Mouse (Mus musculus) right cerebral cortex, postnatal 36 days (tissue): Measurements from ENCODE around the gene Aplnr.

ENCODE experiments used
- DNase-seq, 2 experiments: peaks; one replicate each; pipeline ENCODE4 v3.0.0; 2022; ENCODE audit warnings: low spot score in 2 of 2, mixed read lengths in 1 of 2

The Aplnr gene

DNA sequence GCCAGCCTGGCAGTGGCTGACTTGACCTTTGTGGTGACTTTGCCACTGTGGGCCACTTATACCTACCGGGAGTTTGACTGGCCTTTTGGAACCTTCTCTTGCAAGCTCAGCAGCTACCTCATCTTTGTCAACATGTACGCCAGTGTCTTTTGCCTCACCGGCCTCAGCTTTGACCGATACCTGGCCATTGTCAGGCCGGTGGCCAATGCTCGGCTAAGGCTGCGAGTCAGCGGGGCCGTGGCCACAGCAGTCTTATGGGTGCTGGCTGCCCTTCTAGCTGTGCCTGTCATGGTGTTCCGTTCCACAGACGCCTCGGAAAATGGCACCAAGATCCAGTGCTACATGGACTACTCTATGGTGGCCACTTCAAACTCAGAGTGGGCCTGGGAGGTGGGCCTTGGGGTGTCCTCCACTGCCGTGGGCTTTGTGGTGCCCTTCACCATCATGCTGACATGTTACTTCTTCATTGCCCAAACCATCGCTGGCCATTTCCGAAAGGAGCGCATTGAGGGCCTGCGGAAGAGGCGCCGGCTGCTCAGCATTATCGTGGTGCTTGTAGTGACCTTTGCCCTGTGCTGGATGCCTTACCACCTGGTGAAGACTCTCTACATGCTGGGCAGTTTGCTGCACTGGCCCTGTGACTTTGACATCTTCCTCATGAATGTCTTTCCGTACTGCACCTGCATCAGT lies 951 bp downstream of the Aplnr start:
- no peak for DNase-seq

DNA sequence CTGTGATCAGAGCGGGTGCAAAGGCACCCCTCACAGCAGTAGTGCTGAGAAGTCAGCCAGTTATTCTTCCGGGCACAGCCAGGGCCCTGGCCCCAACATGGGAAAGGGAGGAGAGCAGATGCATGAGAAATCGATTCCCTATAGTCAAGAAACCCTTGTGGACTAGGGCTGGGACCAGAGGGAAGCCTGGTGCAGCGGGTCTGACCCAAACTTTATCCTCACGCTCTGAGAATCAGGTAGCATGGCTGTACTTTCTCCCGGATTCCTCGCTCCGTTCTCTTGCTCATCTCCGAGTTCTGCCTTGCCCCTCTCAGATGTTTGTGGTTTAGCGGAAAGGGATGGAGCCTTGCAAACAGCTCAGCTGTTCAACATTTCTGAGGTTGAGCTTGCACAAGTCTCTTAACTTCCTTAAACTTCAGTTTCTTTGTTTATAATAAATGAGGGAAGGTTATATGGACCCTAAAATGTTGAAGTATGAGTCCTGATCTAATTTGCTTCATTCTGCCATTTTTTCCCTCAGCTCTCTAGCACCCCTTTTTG lies 1.6 kb downstream of the Aplnr start:
- no peak for DNase-seq

DNA sequence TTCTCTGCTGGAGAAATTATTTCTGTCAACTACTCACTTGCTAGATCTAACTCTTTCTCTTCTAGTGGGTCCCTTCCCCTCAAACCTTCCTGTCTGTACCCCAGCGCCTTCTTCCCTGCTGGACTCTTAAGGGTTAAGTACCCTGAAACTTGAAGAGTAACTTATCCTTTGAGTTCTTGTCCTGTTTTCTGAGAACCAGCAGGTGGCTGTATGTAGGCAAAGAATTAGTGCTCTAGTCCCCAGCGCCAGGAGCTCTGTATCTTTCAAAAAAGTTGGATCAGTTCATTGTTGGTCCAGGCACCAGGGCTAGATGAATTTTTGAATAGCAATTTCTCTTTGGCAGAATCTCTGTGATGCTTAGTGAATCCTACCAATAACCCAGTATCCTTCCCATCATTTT lies 2.1 kb downstream of the Aplnr start:
- no peak for DNase-seq

DNA sequence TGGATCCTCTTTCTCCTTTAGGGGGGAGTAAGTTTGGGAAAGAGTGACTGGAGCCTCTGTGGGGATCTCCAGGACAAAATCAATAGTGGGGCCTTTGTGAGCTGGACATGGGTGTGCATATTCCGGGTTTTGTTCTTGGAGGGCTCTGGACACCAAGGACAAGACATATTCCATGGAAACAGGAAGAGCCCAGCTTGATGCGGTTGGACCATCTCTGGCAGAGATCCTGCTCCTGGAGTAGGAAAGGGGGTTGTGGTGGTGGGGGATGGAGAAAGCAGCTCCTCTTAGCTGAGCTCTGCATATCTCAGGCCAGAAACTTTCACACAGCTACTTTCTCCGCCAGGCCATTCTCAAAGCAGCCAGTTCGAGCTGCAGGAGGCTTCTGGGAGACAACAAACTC lies 3.4 kb downstream of the Aplnr start:
- no peak for DNase-seq

DNA sequence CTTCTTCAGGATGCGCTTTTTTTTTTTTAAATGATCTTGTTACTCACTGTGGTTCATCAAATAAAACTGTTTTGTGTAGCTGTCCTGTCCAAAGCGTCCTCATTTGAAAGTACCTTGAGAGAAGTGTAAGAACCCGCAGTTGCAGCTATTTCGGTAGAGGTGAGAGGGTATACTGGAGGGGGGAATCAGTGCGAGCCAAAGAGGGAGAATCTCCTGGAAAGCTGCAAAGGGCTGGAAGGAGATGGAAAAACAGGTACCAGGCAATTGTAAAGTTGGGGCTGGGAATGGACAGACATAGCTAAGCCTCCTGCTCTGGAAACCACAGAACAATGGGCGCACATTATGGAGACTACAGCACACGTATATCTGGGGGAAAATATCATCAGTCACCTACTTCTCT lies 3.8 kb downstream of the Aplnr start:
- DNase-seq = no peak

DNA sequence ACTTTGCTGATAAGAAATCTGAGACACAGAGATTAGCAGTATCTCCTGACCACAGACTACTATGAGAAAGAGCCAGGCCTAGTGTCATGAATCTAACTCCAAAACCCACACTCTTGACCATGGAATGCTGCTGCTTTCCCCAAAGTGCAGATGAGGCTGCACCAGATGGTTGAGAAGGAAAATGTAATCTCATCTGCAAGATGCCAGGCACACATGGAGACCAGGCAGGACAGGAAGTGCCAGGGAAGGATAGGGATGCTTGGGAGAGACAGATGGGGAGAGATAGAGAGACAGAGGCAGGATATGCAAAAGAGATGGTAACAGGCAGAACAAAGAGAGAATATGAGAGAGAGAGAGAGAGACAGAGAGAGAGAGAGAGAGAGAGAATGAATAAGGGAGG lies 4.8 kb downstream of the Aplnr start:
- DNase-seq = no peak

DNA sequence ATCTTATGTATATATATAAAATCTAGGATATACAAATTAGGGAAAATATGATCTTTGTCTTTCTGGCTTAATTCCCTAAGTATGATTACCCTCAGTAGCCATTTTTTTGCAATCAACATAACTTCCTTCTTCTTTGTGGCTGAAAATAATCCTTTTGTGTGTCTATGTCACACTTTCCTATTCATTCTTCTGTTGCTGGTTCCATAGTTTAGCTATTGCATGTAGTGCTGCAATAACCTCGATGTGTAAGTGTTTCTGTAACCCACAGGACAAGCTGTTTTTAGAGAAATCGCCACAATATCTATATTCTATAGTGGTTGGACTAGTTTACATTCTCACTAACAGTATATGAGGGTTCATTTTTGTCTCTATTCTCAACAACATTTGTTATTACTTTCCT lies 8.9 kb downstream of the Aplnr start:
- no peak for DNase-seq

DNA sequence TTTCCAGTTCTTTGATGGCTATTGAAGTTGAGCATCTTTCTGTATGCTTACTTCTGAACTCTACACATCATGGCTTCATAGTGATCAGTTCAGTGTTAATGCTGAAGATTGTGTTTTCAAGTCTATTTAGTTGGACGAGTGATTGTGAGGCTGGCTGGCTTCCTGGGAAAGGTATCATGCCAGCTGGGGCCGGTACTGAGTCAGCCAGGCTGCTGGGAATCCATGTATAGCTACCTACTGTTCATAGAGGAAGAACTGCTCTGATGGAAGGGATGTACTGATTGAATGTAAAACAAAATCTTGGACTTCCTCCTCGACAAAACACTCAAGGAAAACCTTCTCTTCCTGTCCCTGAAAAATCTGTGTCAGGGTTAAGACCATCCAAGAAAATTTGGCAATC lies 9.3 kb downstream of the Aplnr start:
- DNase-seq = no peak

DNA sequence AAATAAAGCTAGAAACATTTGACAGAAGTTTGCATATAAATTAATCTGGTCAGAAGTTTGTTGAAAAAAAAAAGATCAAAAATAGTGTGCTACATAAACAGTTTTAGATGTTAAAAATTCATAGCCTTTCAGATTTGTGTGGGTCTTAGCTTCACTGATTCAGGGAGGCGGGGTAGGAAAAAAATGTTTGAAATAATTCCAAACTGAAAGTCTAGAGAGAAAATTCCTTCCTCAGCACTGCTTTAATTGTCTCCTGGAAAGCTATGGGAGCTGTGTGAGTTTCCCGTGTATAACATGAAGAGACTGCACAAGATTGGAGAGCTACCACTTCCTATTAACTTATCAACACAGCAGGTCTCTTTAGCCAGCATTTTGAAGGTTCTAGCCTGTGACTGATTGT lies 11.5 kb downstream of the Aplnr start:
- DNase-seq = no peak

DNA sequence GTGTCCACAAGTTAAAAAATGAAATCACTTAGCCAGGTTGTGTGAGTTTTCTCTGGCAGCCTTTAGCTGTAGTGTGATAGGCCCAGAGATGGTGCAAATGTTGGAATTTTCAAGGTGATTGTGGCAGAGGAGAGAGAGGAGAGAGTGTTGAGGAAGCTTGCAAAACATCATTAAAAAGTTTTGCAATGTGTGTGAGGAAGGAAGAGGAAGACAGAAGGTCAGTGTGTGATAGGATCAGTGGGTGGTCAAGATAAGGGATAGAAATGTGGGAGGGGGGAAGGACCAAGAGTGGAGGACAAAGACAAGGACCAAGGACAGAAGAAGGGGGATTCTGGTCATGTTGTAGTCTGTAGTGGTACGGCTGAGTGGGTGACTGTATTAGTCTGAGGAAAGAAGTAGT lies 14.3 kb downstream of the Aplnr start:
- no peak for DNase-seq

DNA sequence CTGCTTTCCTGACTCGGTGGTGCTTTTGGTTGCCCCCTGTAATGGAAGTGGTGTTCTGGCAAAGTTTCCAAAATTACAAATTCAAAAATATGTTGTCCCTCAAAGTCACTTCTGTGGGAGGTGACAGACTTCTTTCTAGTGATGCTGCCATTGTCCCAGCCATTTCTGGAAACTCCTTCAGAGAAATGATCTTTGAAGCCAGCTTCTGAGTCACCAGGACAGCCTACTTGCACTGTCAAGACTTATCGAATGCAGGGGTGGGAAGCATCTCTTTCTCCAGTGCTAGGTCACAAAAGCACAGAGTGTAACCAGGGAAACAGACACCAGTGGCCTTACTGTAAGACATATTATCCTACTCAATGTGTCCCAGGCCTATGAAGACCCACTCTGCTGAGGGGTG lies 15.2 kb downstream of the Aplnr start:
- DNase-seq = no peak

DNA sequence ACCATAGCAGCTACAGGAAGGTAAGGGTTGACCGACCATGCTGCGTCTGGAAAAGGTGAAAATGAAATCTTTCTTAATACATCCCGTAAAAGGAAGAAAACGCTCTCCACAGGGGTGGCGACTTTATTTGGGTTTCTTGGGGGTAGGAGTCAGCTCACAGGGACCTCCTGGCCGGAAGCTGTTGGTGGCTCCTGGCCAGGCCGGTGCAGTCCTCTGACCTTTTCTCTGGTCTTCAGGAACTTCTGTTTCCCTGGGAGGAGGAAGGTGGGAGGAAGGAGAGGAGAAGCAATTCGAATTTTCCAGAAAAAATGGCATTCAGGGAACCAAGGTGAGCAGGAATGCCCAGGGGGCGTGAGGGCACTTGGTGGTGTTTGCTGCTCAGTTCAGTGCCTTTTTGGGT lies 19.3 kb downstream of the Aplnr start:
- no peak for DNase-seq

DNA sequence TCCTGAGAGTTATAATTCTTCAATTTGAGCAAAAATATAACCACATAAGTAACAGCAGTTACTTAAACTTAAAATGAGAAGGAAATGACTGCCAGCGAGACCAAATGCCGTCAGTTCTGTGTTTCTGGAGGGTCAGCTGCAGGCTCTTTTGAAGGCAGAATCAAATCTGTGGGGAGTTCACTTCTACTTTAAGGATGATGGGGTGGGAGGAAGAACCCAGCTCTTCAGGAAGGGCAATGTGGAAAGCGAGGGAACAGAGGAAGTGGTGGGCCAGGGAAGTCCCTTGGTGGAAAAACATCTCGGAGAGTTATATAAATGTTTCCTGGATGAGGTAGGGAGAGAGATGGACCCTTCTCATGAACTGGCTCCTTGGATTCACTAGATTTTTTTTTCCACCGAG lies 20.1 kb downstream of the Aplnr start:
- DNase-seq = no peak

DNA sequence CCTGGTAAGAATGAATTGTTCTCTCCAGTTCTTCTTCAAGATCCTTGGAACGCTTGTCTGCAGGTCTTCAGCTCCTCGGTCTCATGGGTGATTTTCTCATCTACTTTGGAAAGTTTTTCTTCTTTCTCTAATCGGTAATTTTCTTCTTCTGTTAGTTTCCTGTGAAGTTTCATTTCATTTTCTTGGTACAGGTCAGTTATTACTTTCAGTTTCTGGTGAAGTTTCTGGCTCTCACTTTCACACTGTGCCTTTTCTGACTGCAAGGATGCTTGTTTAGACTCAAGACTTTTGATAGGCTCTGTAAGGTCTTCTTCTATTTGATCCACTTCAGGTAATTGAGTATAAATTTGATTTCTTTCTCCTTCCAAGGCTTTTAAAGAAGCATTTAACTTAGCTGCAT lies 21.4 kb downstream of the Aplnr start:
- no peak for DNase-seq

DNA sequence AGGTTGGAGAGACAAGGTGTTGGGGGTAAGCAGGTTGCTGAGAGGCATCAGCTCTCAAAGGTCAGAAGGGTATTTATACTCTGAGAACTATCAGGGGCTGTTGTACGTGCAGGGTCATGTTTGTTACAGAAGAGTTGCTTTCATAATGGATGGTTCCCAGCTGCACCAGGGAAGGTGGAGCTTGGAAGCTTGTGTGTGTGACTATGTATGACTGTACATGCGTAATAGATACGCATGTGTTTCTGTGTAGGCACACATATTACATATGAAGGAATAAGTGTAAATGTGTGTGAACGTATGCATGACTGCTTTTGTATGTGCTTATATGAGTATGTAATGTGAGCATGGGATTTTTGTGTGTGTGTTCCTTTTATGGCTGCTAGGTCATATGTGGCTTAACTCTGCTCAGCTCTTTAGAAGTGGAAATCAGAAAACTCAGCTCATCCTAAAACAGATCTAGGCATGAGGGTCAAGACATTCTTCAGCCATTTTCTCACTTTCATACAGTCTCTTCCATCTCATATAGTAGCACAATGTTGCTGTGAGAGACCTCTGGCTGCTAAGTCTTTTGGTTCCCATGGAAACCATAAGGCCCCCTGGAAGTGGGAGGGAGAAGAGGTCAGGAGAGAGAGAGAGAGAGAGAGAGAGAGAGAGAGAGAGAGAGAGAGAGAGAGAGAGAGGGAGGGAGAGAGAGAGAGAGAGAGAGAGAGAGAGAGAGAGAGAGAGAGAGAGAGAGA lies 25.0 kb downstream of the Aplnr start:
- DNase-seq = no peak

DNA sequence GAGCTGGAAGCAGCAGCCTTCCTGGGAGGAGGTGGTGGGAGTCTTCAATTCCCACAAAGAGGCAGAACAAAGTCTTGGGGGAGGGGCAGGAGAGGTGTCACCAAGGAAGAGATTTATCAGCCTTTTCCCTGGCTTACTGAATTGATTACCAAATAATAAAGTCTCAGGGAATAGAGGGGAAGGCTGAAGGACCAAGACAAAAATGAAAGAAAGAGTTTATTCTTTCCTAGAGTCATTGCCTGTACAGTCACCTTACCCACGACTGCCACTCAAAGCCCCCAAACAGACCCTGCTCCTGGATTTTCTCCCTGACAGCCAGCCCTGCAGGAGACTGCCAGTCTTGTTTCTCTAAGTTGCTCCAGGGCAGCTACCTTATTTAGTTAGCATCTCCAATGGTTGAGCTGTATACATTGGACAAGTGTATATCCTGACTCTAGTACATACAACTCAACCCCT lies 25.6 kb downstream of the Aplnr start:
- DNase-seq = no peak

DNA sequence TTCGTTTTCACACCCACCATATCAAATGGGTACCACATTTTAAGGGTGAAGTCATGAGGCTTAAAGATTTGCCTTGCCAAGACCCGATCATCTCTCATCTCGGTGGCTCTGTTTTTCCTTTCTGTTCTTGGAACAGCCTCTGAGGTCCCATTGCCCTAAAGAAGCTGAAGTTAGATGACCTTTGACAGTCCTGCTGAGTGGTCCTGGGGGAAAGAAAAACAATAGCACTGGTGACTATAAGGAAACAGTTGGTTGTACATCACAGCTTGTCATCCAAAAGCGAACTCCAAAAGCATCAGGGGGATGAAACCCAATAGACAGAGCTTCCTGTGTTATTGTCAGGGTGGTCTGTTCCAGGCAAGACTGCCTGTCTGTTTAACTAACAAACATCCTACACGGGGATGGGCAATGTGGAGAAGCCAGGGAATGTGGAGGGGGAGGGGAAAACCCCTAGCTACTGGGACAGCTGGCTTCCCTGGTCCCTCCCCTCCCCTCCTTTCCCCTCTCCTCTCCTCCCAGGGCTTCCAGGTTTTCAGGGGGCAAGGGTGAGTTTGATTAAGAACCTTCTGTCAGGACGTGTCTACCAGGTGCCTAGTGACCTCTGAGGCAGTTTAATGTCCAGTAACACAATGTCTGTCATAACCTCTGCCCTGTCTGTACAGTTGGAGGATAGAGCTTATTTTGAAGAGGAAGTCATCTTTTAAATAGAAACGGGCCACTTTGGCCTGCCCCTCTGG lies 27.5 kb downstream of the Aplnr start:
- no peak for DNase-seq

DNA sequence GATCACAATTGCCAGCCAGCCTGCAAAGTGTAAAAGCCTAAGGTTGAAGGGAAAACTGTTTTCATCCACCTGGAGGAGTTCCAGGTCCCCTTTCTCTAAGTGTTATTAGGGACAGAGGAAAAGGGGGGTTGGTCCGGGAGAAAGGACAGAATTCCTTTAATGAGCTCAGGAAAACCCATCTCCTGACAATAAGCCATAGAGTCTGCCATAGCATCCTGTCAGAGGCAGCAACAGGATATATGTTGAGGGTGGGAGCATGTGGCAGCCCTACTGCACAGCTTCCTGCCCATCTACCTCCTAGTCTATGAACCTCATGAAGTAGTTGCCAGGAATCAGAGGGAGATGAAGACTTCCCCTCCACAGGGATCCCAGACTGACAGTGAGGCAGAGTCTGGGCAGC lies 31.6 kb downstream of the Aplnr start:
- DNase-seq = no peak

DNA sequence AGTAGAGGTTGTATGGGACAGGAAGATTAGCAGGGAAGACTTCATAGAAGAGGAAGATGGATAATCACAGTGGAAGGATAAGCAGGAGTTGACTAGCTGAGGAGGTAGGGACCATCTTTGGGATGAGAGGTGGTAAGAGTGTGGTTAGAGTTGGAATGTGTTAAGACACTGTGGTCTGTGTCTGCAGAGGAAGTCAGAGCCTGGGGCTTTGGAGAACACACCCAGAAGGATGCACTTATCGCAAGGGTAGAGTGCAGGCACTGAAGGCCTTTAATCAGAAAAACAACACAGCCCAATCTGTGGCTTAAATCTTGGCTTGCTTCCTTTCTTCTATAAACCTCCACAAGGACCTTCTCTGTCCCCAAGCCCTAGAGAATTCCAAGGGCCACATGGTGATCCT lies 32.3 kb downstream of the Aplnr start:
- DNase-seq = no peak

DNA sequence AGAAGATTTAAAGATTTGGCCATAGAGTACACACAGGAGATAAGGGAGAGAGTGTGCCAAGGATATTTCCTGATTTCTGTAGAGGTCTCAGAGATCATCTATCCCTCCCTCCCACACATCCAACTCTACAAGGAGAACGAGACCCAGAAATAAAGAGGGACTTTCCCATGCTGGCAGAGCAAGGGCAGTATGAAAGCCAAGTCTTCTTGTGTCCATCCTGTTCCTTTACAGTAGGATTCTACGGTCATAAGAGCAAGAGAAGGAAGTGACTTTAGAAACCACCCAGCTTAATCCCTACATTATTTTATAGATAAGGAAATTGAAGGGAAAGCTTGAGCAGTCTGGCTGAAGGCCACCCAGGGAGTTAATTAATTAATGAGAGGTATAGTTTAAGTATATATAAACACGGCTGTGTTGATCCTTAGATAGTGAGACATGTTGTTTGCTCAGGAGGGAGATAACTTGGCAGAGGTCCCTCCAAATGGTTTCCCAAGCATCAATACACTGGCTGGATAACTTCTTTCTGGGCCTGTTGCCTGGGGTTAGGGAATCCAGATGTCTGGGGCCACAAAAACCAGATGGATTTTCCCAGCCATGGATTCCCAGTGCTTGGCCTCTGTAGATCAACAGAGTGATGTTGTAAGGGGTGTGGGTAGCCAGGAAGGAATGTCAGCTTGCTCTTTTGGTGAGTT lies 36.2 kb downstream of the Aplnr start:
- DNase-seq = no peak

DNA sequence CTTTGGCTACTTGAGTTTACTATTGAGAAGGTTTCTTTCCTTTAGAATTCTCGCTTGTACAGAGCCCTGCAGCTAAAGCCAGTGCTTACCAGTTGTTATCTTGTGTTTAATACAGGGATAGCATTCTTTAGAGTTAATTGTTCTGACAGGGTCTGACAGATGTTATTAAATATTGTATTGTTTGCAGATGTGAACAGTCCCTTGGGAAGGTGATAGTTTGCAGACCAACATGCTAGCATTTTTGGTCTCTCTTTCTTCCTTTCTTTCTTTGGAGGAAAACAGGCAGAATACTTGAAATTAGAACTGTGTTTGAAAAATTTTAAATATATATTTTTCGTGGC lies 36.7 kb downstream of the Aplnr start:
- no peak for DNase-seq

DNA sequence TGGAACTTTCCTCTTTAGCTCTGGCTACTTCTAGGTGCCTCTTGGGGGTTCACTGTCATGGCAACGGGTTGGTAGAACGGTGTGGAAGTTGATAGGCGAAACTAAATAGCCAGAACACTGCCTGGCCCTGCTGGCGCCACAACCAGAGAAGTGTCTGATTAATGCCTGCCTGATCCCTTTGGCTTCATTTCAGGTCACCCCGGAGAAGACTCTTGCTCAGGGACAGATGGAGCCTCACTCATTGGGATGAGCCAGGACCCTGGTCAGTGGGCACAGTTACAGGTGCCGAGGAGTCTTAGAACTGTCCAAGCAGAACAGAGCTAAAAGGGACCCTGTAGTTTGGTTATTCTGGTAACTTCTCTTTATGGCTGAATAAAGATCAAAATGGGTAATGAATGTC lies 37.5 kb downstream of the Aplnr start:
- DNase-seq = no peak
